Mouse (Mus musculus) left cerebral cortex, adult 8-10 months (tissue): Measurements from ENCODE around the gene H6pd. TPM values are rescaled to one million over a fixed set of nuclear protein-coding genes. Genes with fewer than 3 reads are reported as not detected.

Experiments used
- DNase-seq, 2 experiments: peaks; one replicate each; pipeline ENCODE4 v3.0.0; 2022; ENCODE audit warnings: low spot score in 2 of 2
- total RNA-seq, 4 experiments: library from RNA; stranded (reverse); gene quantifications; 2 replicates each; pipeline ENCODE4 v1.2.4; 2022

H6pd gene
- total RNA-seq, 4 experiments from 2014 or later = 14.7 to 17.8 (median 16.3) TPM

- no peak for DNase-seq
These were observed 63.6 kb downstream of the H6pd start for GRCm38 (mm10) chr4:149945194-149945593.

- DNase-seq = no peak
These were observed 64.6 kb downstream of the H6pd start for GRCm38 (mm10) chr4:149944214-149944613.

GRCm38 (mm10) chr4:149942831-149943741, 65.7 kb downstream of the H6pd start:
- DNase-seq = no peak

- no peak for DNase-seq
These were observed 67.6 kb downstream of the H6pd start for GRCm38 (mm10) chr4:149941067-149941755.

GRCm38 (mm10) chr4:149938701-149939100, 70.1 kb downstream of the H6pd start:
- no peak for DNase-seq

DNA sequence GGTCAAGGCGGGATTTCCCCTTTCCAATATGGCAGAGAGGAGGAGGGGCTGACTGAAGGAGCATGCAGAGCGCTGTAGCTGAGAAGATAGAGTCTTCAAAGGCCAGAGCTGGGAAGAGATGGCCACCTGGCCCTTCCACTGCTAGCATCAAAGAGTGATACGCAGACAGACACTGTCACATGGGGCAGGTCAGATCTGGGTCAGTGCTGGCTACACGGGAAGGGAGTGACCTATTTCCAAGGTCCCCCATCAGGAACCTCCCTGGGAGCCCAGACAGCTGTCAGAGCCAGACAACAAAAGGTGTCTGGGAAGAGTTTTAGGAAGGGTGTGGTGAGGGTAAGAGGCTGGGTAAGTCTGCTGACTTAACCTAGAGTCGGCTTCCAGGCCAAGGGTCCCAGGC, 71.9 kb downstream of the H6pd start:
- DNase-seq = no peak

GRCm38 (mm10) chr4:149935470-149935869, 73.4 kb downstream of the H6pd start:
- no peak for DNase-seq

- DNase-seq = no peak
These were observed 75.1 kb downstream of the H6pd start for GRCm38 (mm10) chr4:149933519-149934245.

DNA sequence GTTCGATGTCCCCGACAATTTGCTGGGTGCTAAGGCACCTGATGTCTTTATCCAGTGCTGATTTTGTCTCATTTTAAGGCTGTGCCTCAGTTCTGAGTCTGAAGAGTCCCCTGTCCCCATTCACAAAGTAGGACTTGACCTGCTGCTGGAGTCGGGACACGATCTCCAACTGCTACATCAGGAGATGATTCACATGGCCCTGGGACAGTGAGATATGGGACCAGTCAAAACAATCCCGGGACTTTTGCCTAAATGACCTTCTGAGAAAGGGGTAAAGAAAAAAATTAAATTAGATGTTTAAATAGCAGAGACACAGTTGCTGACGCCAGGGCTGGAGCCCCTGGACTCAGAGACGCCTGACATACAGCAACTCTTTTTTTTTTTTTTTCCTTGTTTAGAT, 75.8 kb downstream of the H6pd start:
- no peak for DNase-seq

DNA sequence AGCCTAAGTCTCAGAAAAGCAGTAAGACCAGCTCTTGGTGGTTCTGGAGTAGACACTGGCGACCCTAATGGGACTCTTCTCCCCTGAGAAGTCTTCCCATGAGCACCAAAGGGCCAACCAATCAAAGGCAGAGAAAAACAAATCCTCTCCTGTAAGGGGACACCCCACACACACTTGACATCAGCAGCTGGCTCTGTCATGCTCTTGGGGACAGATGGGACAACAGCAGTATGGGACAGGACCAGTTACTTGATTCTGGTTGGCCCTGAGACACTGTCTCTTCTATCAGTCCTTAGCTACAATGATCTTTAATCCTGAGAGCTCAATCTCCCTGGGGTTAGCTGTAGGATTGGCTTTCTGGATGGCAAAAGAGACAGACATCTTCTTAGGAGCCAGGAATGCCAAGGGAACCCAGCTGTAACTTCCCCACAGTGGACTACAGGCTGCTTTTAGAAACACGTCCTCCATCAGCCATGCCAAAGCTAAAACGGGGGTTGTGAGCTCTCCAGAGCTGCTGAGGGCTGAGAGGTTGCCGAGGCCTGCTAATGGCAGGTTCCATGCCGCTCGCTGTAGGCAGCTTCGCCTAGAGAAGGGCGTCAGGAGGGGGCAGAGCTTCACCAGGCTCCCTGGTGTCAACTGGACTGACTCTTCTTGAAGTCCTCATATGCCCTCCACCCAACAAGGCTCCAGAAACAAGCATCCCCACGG, 76.6 kb downstream of the H6pd start:
- DNase-seq = no peak

GRCm38 (mm10) chr4:149930755-149931154, 78.1 kb downstream of the H6pd start:
- DNase-seq = no peak

Other genes starting within 250 kb of the H6pd start
- 10 to 100 TPM; 31.9 to 33.7 (median 32.4) TPM for gene Slc25a33, start 234.7 kb downstream of the H6pd start, total RNA-seq
- 10 to 100 TPM; 21.6 to 30.4 (median 23.9) TPM for gene Spsb1, start 54.0 kb downstream of the H6pd start, total RNA-seq
- 1 to 10 TPM; 1.9 to 3.4 (median 2.4) TPM for gene Gpr157, start 78.3 kb upstream of the H6pd start, total RNA-seq
- gene Slc2a5, start 110.3 kb upstream of the H6pd start, total RNA-seq = 10 to 100 TPM in 1 of 4 experiments, 1 to 10 TPM in 3; 5.5 to 10.1 (median 8.7) TPM
- not detected for gene Slc2a7, start 139.9 kb upstream of the H6pd start, total RNA-seq
- gene Car6, start 192.3 kb upstream of the H6pd start, total RNA-seq = not detected
- 100 to 1,000 TPM; 450 to 494 (median 470) TPM for gene Eno1, start 227.7 kb upstream of the H6pd start, total RNA-seq